Mouse (Mus musculus): ENCODE results near the gene Phf14. TPM values are rescaled to one million over a fixed set of nuclear protein-coding genes. Genes with fewer than 3 reads are reported as not detected.

Phf14 gene
- polyA plus RNA-seq, 1 experiment from 2014 or later = 64.9 TPM

GRCm38 (mm10) chr6:12023395-12023794 lies 115.8 kb downstream of the Phf14 start:
- no peak overlapping the region for H3K9ac ChIP-seq
- 90% methylated on average over 2 of the region's 2 CpGs for WGBS
- ATAC-seq (ENCODE audit: insufficient read depth, low FRiP score, low read depth) = no peak
- no peaks in the 10 kb centered on the region for H3K4me1 ChIP-seq
- no peak overlapping the region for H3K4me2 ChIP-seq
- no peak overlapping the region for H3K4me3 ChIP-seq (replicated peaks)
- H3K9me3 ChIP-seq = no peaks in the 10 kb centered on the region
- no peak overlapping the region for H3K27ac ChIP-seq
- 0 out of 2 replicates have a peak, but pooled peaks cover 3% of the 10 kb centered on the region for H3K36me3 ChIP-seq
- H3K27me3 ChIP-seq (replicated peaks) = no peaks in the 10 kb centered on the region

- WGBS = 90% methylated on average over 2 of the region's 2 CpGs
- Histone ChIP-seq H3K27ac (no peak overlapping the region), H3K36me3 (no peaks in the 10 kb centered on the region), H3K9me3 (no peaks in the 10 kb centered on the region), H3K9ac (no peak overlapping the region), H3K27me3 (replicated peaks) (no peaks in the 10 kb centered on the region), H3K4me1 (no peaks in the 10 kb centered on the region), H3K4me2 (no peak overlapping the region), H3K4me3 (replicated peaks) (no peak overlapping the region)
- no peak for ATAC-seq (ENCODE audit: insufficient read depth, low FRiP score, low read depth)
Measured at GRCm38 (mm10) chr6:12026804-12027537, 119.4 kb downstream of the Phf14 start.

GRCm38 (mm10) chr6:12034561-12034960 lies 127.0 kb downstream of the Phf14 start:
- H3K9ac ChIP-seq = no peak overlapping the region
- WGBS = 71% methylated on average over 4 of the region's 4 CpGs
- H3K9me3 ChIP-seq = no peaks in the 10 kb centered on the region
- H3K4me1 ChIP-seq = no peaks in the 10 kb centered on the region
- no peak overlapping the region for H3K27ac ChIP-seq
- ATAC-seq (ENCODE audit: insufficient read depth, low FRiP score, low read depth) = no peak
- H3K36me3 ChIP-seq = no peaks in the 10 kb centered on the region
- no peak overlapping the region for H3K4me3 ChIP-seq (replicated peaks)
- no peak overlapping the region for H3K4me2 ChIP-seq
- no peaks in the 10 kb centered on the region for H3K27me3 ChIP-seq (replicated peaks)

GRCm38 (mm10) chr6:12038268-12038667 lies 130.7 kb downstream of the Phf14 start:
- no peak overlapping the region for H3K4me2 ChIP-seq
- no peaks in the 10 kb centered on the region for H3K9me3 ChIP-seq
- no peak overlapping the region for H3K27ac ChIP-seq
- H3K36me3 ChIP-seq = no peaks in the 10 kb centered on the region
- H3K27me3 ChIP-seq (replicated peaks) = no peaks in the 10 kb centered on the region
- ATAC-seq (ENCODE audit: insufficient read depth, low FRiP score, low read depth) = no peak
- H3K4me3 ChIP-seq (replicated peaks) = no peak overlapping the region
- no peaks in the 10 kb centered on the region for H3K4me1 ChIP-seq
- H3K9ac ChIP-seq = no peak overlapping the region
- 79% methylated on average over 7 of the region's 7 CpGs for WGBS

- ATAC-seq (ENCODE audit: insufficient read depth, low FRiP score, low read depth) = no peak
- Histone ChIP-seq H3K9me3 (no peaks in the 10 kb centered on the region), H3K4me1 (no peaks in the 10 kb centered on the region), H3K4me3 (replicated peaks) (no peak overlapping the region), H3K27me3 (replicated peaks) (no peaks in the 10 kb centered on the region), H3K9ac (no peak overlapping the region), H3K36me3 (0 out of 2 replicates have a peak, but pooled peaks cover 3% of the 10 kb centered on the region), H3K27ac (no peak overlapping the region), H3K4me2 (no peak overlapping the region)
- WGBS = 86% methylated on average over 2 of the region's 2 CpGs
Measured at GRCm38 (mm10) chr6:12052884-12053283, 145.3 kb downstream of the Phf14 start.

- 50% methylated on average over 3 of the region's 3 CpGs for WGBS
- Histone ChIP-seq H3K9me3 (no peaks in the 10 kb centered on the region), H3K4me3 (replicated peaks) (no peak overlapping the region), H3K4me2 (no peak overlapping the region), H3K27ac (no peak overlapping the region), H3K27me3 (replicated peaks) (no peaks in the 10 kb centered on the region), H3K36me3 (no peaks in the 10 kb centered on the region), H3K9ac (no peak overlapping the region), H3K4me1 (no peaks in the 10 kb centered on the region)
- no peak for ATAC-seq (ENCODE audit: insufficient read depth, low FRiP score, low read depth)
Measured at GRCm38 (mm10) chr6:12054149-12054548, 146.5 kb downstream of the Phf14 start.

GRCm38 (mm10) chr6:12058717-12059116 lies 151.1 kb downstream of the Phf14 start:
- WGBS = 80% methylated on average over 5 of the region's 5 CpGs
- H3K9ac ChIP-seq = no peak overlapping the region
- no peak for ATAC-seq (ENCODE audit: insufficient read depth, low FRiP score, low read depth)
- H3K27ac ChIP-seq = no peak overlapping the region
- H3K4me3 ChIP-seq (replicated peaks) = no peak overlapping the region
- H3K27me3 ChIP-seq (replicated peaks) = no peaks in the 10 kb centered on the region
- H3K36me3 ChIP-seq = no peaks in the 10 kb centered on the region
- H3K4me1 ChIP-seq = no peaks in the 10 kb centered on the region
- H3K9me3 ChIP-seq = no peaks in the 10 kb centered on the region
- no peak overlapping the region for H3K4me2 ChIP-seq

GRCm38 (mm10) chr6:12059971-12060370 lies 152.4 kb downstream of the Phf14 start:
- 78% methylated on average over 7 of the region's 7 CpGs for WGBS
- H3K9ac ChIP-seq = no peak overlapping the region
- no peak overlapping the region for H3K4me3 ChIP-seq (replicated peaks)
- H3K36me3 ChIP-seq = no peaks in the 10 kb centered on the region
- H3K27ac ChIP-seq = no peak overlapping the region
- ATAC-seq (ENCODE audit: insufficient read depth, low FRiP score, low read depth) = no peak
- H3K4me2 ChIP-seq = no peak overlapping the region
- no peaks in the 10 kb centered on the region for H3K4me1 ChIP-seq
- H3K27me3 ChIP-seq (replicated peaks) = no peaks in the 10 kb centered on the region
- H3K9me3 ChIP-seq = no peaks in the 10 kb centered on the region

GRCm38 (mm10) chr6:12060452-12061140 lies 153.0 kb downstream of the Phf14 start:
- Histone ChIP-seq H3K4me2 (no peak overlapping the region), H3K4me1 (no peaks in the 10 kb centered on the region), H3K36me3 (no peaks in the 10 kb centered on the region), H3K9me3 (no peaks in the 10 kb centered on the region), H3K4me3 (replicated peaks) (no peak overlapping the region), H3K27me3 (replicated peaks) (no peaks in the 10 kb centered on the region), H3K9ac (no peak overlapping the region), H3K27ac (no peak overlapping the region)
- ATAC-seq (ENCODE audit: insufficient read depth, low FRiP score, low read depth) = no peak
- 82% methylated on average over 9 of the region's 9 CpGs for WGBS

GRCm38 (mm10) chr6:12067956-12068355 lies 160.3 kb downstream of the Phf14 start:
- H3K27me3 ChIP-seq (replicated peaks) = no peaks in the 10 kb centered on the region
- ATAC-seq (ENCODE audit: insufficient read depth, low FRiP score, low read depth) = no peak
- no peak overlapping the region for H3K4me3 ChIP-seq (replicated peaks)
- H3K4me1 ChIP-seq = no peaks in the 10 kb centered on the region
- no peaks in the 10 kb centered on the region for H3K9me3 ChIP-seq
- H3K9ac ChIP-seq = no peak overlapping the region
- no peak overlapping the region for H3K27ac ChIP-seq
- no peak overlapping the region for H3K4me2 ChIP-seq
- WGBS = 78% methylated on average over 4 of the region's 4 CpGs
- peaks cover 4% of the 10 kb centered on the region; the same call in 1 of the 2 replicates for H3K36me3 ChIP-seq

- WGBS = 74% methylated on average over 2 of the region's 2 CpGs
- Histone ChIP-seq H3K9me3 (no peaks in the 10 kb centered on the region), H3K4me3 (replicated peaks) (no peak overlapping the region), H3K27me3 (replicated peaks) (no peaks in the 10 kb centered on the region), H3K4me1 (no peaks in the 10 kb centered on the region), H3K4me2 (no peak overlapping the region), H3K27ac (no peak overlapping the region), H3K36me3 (peaks cover 4% of the 10 kb centered on the region; the same call in 1 of the 2 replicates), H3K9ac (no peak overlapping the region)
- no peak for ATAC-seq (ENCODE audit: insufficient read depth, low FRiP score, low read depth)
Measured at GRCm38 (mm10) chr6:12069357-12069756, 161.7 kb downstream of the Phf14 start.

- Histone ChIP-seq H3K4me3 (replicated peaks) (no peak overlapping the region), H3K4me2 (no peak overlapping the region), H3K9me3 (no peaks in the 10 kb centered on the region), H3K4me1 (no peaks in the 10 kb centered on the region), H3K9ac (no peak overlapping the region), H3K27me3 (replicated peaks) (no peaks in the 10 kb centered on the region), H3K36me3 (peaks cover 4% of the 10 kb centered on the region; the same call in 1 of the 2 replicates), H3K27ac (no peak overlapping the region)
- WGBS = 80% methylated on average over 5 of the region's 5 CpGs
- no peak for ATAC-seq (ENCODE audit: insufficient read depth, low FRiP score, low read depth)
Measured at GRCm38 (mm10) chr6:12074599-12074998, 167.0 kb downstream of the Phf14 start.

All from stomach, embryonic 15.5 days (tissue).